Mouse (Mus musculus): ENCODE measurements around the gene Atp6v0a2.
A peak's percentile ranks its signal among the peaks of the same experiment; 100 is the strongest.
"Not testable (repeated sequence)": the region's sequence is repeated elsewhere in the genome, so short reads cannot be mapped to it uniquely, and the experiment has no call there.

The Atp6v0a2 gene

DNA sequence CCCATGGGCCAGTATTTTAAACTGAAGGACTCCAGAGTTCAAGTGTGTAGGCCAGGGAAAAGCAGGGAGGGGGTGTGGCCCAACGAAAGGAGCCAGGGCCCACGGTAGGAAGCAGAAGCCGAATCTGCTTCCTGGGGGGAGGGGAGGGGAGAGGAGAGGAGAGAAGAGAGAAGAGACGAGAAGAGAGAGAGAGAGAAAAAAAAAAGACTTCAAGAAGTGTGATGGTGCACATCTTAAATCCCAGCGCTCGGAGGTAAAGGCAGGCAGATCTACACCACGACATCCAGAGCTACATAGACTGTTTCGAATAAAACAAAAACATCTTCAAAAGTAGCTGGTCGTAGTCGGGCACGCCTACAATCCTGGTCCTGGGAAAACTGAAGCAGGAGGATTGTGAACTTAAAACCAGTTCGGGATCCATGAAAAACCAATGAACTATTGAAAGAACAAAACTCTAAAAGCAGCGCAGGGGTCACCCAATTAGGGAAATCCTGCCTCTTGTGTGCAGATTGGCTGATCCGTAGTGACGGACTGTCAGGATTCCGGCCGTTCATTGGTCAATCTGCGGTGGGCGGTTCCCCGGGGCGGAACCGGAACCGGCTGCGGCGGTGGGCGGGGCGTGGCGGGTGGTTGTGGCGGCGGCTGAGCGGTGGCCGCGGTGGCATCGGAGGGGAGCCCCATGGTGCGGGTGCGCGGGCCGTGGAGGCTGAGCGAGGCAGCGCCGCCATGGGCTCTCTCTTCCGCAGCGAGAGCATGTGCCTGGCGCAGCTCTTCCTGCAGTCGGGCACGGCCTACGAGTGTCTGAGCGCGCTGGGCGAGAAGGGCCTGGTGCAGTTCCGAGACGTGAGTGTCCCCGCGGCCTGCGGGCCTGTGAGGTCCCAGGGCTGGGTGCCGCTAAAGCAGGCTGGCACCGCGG, at the start of gene Atp6v0a2:
TSS of gene Atp6v0a2 (plus strand) at position 129 of the 916 bp plus-strand sequence.
- DNase-seq (ENCODE audit: low spot score): peak; percentile 88

DNA sequence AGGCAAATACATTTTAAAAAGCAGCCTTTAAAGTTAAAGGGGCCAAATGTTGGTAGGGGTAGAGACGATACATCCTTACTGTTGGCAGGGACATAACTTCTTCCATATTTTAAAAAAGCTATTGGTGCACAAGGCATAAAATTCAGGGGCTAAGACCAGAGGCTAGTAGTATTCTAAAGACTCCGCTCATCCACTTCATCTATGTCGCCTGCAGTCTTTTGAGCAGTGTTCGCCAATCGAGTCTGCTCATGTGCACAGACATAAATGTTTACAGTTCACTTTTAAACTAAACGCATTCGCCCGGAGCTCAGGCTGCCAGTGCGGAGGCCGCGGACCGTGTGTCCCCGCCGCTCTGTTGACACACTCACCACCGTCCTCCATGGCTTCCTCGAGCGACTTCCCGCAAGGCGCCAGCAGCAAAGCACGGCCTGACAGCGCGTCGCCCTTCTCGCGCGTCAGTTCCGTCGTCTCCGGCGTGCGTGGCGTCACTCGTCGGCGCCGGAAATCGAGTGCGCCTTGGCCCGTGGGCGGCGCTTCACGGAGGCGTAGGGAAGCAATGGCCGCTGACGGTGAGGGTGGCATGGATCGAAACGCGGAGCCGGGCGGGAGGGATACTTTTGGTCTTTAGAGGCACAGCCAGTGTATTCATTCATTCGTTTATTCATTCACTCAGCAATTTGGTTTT, 49.6 kb upstream of the Atp6v0a2 start, which contains the start of the genes Eif2b1 and Gtf2h3:
TSS of gene Eif2b1 (minus strand) at position 499 of the 685 bp plus-strand sequence.
TSS of gene Gtf2h3 (plus strand) at position 508 of the 685 bp plus-strand sequence.
- peak; percentile 83 for DNase-seq (ENCODE audit: low spot score)

DNA sequence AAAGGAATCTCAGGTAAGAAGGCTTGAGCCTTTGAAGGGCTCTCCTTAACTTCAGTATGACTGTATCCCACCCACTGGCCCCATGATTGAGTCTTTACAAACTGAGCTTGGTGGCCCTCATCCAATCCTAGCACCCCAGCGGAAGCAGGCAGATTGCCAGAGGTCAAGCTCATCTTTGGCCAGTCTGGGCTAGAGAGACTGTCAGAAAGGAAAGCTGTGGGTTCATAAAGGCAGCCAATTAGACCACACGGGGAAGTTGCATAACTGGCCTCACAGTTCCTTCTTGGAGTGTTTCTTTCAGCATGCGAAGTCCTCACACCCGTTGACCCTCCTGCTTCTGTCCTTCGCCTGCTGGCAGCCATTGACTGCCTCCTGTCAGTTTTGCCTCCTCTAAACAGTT, 45.9 kb upstream of the Atp6v0a2 start:
- DNase-seq (ENCODE audit: low spot score): no peak

DNA sequence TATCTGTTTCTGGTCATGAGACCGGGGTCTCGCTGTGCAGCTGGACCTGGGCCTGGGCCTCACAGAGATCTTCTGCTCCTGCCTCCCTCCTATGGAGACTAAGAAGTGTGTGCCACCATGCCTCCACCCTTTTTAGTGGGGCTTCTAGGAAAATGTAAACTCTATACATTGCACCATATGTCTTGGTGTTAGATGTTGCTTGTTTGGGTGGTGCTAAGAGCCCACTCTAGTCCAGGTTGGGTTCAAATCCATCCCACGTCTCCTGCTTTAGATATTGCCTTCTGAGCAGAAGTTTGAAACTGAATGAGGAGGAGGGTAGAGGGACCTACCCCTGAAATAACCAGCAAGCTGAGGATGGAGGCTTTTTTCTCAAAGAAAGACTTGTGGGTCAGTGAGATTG, 35.6 kb upstream of the Atp6v0a2 start:
- no peak for DNase-seq (ENCODE audit: low spot score)

DNA sequence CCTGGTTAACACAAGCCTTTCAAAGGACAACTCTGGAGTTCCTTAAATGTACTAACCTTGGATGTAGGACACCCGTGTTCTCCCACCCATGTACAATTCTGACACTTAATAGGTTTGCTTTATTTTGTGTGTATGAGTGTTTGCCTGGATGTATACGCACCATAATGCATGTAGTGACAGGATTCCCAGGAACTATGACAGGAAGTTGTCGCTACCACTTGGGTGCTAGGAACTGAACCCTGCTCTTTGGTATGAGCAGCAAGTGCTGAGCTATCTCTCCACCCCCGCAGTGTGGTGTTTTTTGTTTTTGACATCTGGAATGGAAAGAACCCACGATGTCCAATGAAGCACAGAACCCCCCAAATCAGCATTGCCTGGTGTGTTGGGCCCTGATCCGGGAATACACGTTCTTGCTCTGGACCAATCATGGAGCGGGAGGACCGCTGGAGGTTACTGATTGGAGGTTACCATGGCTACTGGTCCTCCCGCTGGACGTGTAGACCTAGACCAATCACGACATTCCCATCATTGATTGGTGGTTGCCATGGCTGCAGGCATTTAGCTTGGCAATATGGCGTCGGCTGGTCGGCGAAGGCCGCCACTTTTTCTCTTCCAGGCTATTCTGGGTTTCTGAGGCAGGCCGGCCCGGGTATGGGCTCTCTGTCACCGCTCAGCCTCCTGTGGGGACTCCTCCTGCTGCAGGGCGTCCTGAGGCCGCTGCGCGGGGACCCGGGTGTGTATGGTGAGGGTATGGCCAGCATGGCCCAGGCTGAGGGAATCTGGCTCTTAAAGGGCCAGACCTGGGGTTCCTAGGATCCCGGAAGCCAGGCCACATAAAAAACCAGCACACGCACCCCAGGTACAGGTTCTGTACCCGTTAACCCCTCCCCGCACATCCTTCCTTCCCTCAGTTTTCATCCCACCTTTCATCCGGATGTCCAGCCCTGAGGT, 29.9 kb upstream of the Atp6v0a2 start:
- DNase-seq (ENCODE audit: low spot score): peak; percentile 74

DNA sequence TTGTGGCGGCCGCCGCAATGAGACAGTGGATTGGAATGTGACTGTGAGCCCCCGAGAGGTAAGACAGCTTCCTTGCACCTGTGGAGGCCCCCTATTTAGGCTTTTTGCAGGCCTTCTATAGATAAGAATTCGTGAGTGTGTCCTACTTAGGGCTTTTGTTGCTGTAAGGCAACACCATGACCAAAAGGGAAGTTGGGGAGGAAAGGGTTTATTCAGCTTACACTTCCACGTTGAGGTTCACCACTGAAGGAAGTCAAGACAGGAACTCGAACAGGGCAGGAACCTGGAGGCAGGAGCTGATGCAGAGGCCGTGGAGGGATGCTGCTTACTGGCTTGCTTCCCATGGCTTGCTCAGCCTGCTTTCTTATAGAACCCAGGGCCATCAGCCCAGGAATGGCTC, 28.6 kb upstream of the Atp6v0a2 start:
- not testable (repeated sequence) for DNase-seq (ENCODE audit: low spot score)

DNA sequence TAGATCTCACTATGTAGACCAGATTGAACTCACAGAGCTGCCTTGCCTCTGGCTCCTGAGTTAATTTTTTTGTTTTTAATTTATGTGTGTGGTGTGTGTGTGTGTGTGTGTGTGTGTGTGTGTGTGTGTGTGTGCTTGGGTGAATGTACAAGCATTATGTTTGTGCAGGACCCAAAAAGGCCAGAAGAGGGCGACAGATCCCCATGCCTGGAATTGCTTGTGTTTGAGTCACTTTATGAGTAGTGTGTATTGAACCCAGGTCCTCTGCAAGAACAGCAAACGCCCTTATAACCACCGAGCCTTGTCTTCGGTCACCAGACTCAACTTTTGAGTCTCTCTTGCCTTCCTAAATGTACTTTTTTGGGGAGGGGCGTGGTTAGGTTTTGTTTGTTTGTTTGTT, 26.0 kb upstream of the Atp6v0a2 start:
- no peak for DNase-seq (ENCODE audit: low spot score)

DNA sequence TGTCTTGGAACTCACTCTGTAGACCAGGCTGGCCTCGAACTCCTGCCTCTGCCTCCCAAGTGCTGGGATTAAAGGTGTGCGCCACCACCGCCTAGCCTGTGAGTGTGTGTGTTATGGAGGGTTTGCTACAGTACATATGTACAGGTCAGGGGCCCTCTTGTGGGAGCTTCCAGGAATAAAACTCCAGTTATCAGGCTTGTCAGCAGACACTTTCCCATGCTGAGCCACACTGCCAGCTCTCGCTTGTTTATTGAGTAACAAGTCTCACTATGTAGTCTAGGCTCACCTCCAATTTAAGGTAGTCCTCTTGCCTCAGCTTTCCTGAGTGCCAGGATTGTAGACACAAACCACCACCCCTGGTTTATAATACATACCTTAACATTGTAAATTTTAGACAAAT, 24.1 kb upstream of the Atp6v0a2 start:
- DNase-seq (ENCODE audit: low spot score): no peak

DNA sequence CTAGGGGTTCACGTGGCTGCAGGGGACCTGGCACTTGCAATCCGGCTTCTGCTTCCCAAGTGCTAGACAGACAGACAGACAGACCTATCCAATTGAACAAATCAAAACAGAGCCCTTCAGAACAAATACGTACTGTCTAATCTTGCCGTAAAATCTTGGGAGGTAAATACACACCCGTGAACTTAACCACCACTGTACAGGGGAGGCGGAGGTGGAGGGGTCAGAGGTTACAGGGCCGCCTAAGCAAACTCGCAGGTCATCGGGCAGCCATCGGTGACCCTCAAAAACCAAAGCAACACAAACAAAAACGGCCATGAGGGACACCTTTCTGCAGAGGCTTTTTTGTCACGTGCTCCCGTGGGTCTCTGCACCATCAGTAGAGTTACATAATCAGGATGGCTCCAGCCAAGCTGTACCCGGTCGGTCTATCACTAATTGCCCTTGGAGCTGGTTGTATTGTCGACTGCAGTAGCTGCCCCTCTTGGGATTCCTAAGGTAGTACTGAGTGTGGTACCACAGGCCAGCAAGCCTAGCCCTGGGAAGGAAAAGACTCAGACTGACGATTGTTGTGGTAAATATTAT, 23.2 kb upstream of the Atp6v0a2 start:
- DNase-seq (ENCODE audit: low spot score): no peak

DNA sequence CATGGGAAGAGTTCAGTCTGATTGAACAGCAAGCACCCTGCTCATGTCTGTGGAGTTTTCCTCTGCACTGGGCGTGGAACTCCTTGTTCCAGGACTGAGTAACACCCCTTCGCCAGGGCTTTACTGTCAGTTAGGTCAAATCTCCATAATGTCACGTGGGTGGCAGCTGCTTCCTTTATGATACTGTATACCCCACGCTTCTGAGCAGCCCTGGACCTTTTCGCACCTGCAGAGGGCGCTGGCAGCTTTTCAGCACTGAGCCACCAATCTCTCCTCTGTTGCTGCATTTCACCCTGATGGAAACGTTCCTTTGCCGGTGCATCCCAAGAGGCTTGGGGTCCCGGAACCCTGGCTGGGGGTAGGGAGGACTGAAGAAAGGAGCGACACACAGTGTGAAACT, 17.4 kb upstream of the Atp6v0a2 start:
- no peak for DNase-seq (ENCODE audit: low spot score)

DNA sequence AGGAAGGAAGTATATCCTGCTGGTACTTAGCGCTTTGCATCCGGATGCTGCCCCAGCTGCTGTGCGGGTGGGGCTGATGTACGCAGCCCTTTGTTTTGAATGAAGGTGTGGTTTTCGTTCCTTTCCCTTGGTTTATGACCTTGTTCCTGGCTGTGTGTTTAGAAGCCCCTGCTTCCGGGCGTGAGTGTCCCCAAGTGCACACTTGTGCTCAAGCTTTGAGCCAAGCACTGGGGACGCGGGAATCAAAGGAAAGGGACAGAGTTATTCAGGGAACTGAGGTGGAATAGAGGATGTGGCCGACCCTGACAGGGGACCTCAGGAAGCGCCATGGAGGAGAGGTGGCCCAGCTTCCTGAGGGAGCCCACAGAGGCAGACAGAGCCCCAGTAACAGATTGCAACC, 13.7 kb upstream of the Atp6v0a2 start:
- DNase-seq (ENCODE audit: low spot score): no peak

DNA sequence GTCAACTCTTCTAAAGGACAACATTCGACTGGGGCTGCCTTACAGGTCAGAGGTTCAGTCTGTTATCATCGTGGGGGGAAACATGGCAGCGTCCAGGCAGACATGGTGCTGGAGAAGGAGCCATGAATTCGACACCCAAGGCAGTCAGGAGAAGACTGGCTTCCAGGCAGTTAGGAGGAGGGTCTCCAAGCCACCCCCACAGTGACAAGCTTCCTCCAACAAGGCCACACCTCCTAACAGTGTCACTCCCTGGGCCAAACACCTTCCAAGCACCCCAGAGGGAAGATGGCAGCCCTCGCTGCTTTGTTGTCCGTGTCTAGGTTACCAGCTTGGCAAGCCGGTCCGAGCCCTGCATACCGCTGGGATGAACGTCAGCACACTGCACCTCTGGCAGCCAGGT, 9.7 kb upstream of the Atp6v0a2 start:
- DNase-seq (ENCODE audit: low spot score): no peak

DNA sequence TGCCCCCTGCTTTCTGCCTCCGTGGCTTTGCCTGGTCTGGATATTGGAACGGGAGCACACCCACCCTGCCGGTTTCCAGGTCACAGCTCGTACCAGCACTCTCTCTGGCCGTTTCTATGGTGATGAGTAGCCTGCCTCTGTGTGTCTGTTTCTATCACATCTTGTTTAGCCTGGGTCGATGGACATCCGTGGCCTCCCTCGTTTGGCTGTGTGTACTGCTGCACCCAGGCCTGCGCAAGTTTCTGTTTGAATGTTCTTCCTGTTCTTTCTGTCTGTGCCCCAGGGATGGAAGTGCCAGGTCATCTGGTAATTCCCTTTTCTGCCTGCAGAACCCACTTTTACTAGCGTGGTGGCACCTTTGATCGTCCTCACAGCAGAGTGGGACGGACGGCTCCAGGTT, 7.0 kb upstream of the Atp6v0a2 start:
- DNase-seq (ENCODE audit: low spot score): no peak

DNA sequence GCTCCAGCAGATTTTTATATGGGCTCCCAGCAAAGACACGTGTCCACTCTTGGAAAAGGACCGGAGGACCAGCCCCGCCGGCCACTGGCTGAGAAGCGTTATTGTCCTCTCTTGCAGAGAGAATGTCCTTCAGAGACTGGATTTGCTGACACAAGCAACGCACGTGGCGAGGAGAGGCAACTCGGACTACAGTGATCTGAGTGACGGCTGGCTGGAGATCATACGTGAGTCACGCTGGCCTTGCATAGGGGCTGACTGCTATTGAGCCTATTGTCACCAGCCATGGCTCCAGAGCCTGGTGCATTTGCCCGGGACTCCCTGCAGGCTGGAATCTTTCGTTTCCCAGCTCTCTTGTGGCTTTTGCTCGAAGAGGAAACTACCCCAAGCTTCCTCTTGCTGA, 5.5 kb upstream of the Atp6v0a2 start:
- DNase-seq (ENCODE audit: low spot score): no peak

DNA sequence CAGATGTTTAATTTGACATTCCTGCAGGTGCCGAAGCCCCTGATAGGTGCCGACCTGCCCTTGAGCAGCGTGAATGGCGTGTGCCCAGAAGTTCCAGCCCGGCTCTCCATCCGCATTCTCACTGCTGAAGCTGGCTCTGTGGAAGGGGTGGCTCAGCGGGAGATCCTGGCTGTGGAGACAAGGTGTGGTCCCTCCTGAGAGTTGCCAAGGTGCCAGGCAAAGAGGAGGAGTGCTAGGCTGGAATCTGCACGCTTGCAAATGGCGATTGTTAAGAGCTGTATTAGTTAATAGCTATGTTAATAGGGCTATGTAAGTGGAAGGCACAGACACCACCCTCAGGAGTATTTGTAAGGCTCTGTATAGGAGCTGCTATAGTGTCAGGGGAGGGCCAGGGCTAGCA, 4.1 kb upstream of the Atp6v0a2 start:
- no peak for DNase-seq (ENCODE audit: low spot score)

DNA sequence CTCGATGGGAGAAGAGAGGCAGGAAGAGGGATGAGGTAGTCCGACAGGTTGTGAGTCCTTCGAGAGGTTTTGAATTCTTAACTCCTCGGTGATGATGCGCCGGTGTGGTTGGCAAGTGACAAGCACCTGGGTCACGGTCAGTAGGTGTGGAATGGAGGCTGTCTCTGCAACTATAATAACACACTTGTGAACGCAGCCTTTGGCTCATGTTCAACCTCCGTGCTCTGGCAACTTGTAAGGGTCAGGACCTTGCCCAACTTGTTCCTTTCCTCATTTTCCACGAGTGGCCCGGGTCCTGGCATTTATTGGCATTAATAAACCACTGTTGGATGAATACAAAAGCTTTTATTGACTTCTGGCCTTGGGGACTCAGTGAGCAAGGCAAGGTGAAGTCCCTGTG, 1.3 kb downstream of the Atp6v0a2 start:
- no peak for DNase-seq (ENCODE audit: low spot score)

DNA sequence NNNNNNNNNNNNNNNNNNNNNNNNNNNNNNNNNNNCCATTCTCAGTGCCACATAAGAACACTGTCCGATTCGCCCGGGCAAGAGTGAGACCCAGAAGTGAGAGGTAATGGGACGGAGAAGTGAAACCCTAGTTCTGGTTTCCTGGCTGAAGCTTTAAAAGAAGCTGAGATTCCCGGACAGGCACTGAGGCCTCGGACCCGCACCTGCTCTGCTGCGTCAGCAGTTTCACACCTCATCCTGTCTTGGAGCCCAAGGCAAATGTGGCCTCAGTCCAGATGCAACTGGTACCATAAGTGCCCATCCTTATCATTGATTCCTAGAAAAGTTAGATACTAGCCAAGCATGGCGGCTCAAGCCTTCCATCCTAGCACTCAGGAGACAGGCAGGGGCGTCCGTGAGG, 3.3 kb downstream of the Atp6v0a2 start:
- DNase-seq (ENCODE audit: low spot score): no peak

DNA sequence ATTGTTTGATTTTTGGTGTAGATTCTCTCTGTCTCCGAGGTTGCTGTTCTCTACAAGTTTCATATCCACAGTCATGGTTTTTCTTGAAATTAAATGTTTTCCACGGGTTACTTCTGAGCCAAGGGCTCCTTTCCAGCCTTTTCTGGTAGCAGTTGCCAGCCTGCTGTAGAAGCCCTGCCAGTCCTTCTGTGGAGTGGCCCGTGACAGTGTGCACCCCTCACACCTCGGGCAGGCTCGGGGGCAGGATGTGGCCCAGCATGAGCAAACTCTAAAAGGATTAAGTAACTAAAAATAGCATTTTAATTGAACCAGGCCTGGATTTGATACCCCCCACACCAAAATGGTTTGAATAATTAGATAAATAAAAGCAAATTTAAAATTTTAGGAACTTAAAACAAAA, 4.1 kb downstream of the Atp6v0a2 start:
- DNase-seq (ENCODE audit: low spot score): no peak

DNA sequence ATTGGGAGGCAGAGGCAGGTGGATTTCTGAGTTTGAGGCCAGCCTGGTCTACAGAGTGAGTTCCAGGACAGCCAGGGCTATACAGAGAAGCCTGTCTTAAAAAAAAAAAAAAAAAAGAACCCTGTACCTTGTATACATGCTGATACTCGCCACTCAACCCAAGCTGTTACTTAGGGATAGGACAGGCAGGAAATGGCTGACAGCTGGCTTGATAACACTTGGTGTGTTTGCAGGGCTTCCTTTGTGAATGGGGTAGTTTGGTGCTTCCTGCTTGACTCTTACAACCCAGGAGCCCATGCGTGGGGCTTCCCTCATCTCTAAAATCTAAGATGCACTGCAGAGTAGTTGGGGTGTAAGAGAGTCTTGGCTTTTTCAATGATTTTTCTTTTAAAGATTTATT, 5.0 kb downstream of the Atp6v0a2 start:
- DNase-seq (ENCODE audit: low spot score): no peak

DNA sequence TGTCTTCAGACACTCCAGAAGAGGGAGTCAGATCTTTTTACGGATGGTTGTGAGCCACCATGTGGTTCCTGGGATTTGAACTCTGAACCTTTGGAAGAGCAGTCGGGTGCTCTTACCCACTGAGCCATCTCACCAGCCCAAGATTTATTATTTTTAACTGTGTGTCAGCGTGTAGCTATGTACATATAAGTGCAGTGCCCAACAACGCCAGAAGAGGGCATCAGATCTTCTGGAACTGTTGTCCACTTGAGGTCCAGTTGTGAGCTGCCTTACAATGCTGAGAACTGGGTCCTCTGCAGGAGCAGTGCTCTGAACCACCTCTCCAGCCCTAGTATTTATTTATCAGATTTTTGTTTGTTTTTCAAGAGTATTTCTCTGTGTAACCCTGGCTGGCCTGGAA, 6.7 kb downstream of the Atp6v0a2 start:
- DNase-seq (ENCODE audit: low spot score): not testable (repeated sequence)

DNA sequence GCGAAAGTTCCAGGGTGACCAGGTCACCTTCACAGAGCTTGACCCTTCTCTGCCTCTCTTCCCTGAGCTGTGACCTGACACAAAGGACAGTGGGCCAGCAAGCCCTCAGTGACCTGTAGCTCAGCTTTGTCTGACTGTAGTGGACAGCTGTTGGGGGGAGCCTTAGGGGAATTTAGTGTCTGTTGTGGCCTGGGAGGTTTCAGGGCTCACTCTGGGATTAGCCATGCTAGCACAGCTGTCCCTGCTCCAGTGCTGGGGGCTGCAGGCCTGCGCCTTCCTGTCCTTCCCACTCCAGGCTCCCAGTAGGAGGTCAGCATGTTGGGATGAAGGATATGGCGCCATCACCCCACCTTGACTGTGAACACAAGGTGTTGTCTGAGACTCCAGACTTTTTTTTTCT, 7.8 kb downstream of the Atp6v0a2 start:
- no peak for DNase-seq (ENCODE audit: low spot score)

DNA sequence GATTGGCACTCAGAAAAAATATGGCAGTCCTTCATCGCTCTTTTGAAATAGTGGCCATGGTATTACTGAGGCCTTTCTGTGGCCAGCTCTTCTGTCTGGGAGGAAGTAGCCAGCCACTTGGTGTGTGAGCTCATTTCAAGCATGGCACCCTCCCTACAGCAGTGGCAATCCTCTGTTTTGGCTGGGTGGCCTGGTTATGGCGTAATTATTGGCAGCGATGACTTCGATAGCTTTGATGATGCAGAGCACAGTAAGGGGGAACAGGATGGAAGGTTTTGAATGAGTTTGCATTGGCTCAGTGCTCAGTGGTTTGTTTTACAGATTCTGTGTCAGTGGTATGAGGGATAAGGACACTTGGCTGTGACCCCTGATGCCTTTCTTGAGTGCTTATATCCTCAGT, 8.3 kb downstream of the Atp6v0a2 start:
- no peak for DNase-seq (ENCODE audit: low spot score)
